Mouse (Mus musculus): ENCODE data around the gene Ccrl2. TPM values are rescaled to one million over a fixed set of nuclear protein-coding genes. Genes with fewer than 3 reads are reported as not detected.

The Ccrl2 gene
- total and polyA plus RNA-seq, 3 experiments, result 5.3 to 13.0 (median 9.0) TPM

DNA sequence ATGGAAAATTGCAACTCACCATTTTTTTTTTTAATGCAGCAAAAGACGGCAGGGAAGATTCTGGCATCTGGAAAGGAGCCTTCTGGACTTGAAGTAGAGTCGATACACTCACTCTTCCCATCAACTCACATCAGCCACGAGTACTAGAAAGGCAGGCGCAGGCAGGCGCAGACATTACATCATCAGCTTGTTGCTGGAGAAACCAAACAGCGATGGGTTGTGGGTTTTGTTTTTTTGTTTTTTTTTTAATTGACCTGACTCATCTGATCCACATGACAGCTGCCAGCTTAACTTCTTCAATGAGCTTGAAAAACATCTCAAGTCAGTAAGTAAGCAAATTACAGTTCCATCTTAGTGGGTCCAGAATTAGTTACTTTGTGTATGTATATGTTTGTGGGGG is 28.8 kb upstream of the Ccrl2 start:
- Histone ChIP-seq H3K27ac (ENCODE audit: insufficient read depth, low read depth) (no peak overlapping the region), H3K4me2 (ENCODE audit: insufficient read depth, low read depth, poor library complexity, severe bottlenecking) (0 out of 2 replicates have a peak overlapping the region, but pooled peaks have one; percentile 1), H3K36me3 (replicated peaks in 1 of 2; ENCODE audit: control insufficient read depth in 1 of 2, insufficient read depth in 1 of 2, low read length in 1 of 2) (no peaks in the 10 kb centered on the region), H3K27me3 (replicated peaks) (peaks cover 2% of the 10 kb centered on the region), H3K79me2 (replicated peaks; ENCODE audit: control insufficient read depth, extremely low read depth, insufficient read depth, poor library complexity, severe bottlenecking) (no peaks in the 10 kb centered on the region), H3K4me1 (ENCODE audit: control insufficient read depth in 1 of 2, insufficient read depth in 2 of 2) (peaks cover 13 to 24% of the 10 kb centered on the region in 2 experiments), H3K4me3 (replicated peaks in 1 of 3; ENCODE audit: low read depth in 2 of 3, low read length in 2 of 3, poor library complexity in 1 of 3) (no peak overlapping the region), H3K9ac (ENCODE audit: insufficient read depth, low read depth) (no peak overlapping the region), H3K9me3 (replicated peaks; ENCODE audit: low read length) (no peaks in the 10 kb centered on the region)
- dilution Hi-C loops (cut with MboI; ENCODE audit: extremely low pct_ligation_motif_present, extremely low pct_unique_long_range_greater_than_20kb, low sequenced_read_pairs), result no loop called here
- in situ Hi-C loops (cut with MboI; ENCODE audit: low pct_ligation_motif_present, low pct_unique_long_range_greater_than_20kb, low sequenced_read_pairs), result no loop called here
- no peak for DNase-seq (ENCODE audit: extremely low read depth)
- no peak for TF ChIP-seq TCF12 (IDR thresholded peaks at IDR 0.05; ENCODE audit: low read depth, low read length)
- no peak for TF ChIP-seq JUN (IDR thresholded peaks at IDR 0.05; ENCODE audit: insufficient read depth, low read depth, low read length)
- no peak for TF ChIP-seq KAT2A (IDR thresholded peaks at IDR 0.05; ENCODE audit: insufficient replicate concordance, low read length)
- TF ChIP-seq BHLHE40 (IDR thresholded peaks at IDR 0.05; ENCODE audit: low read depth, low read length), result no peak
- TF ChIP-seq MYC (IDR thresholded peaks at IDR 0.05; ENCODE audit: low read depth, low read length), result no peak
- no peak for TF ChIP-seq USF1 (IDR thresholded peaks at IDR 0.05; ENCODE audit: low read depth, low read length)
- TF ChIP-seq CHD1 (IDR thresholded peaks at IDR 0.05; ENCODE audit: low read depth, low read length), result no peak
- no peak for TF ChIP-seq SMC3 (IDR thresholded peaks at IDR 0.05; ENCODE audit: low read depth, low read length)
- no peak for TF ChIP-seq EP300 (IDR thresholded peaks at IDR 0.05; ENCODE audit: low read length)
- TF ChIP-seq TBP (conservative IDR thresholded peaks at IDR 0.05; ENCODE audit: low read depth, low read length), result no peak
- no peak for TF ChIP-seq IRF4 (IDR thresholded peaks at IDR 0.05; ENCODE audit: low read depth, low read length)
- TF ChIP-seq ZMIZ1 (IDR thresholded peaks at IDR 0.05; ENCODE audit: low read depth, low read length), result no peak
- TF ChIP-seq E2F4 (IDR thresholded peaks at IDR 0.05; ENCODE audit: insufficient replicate concordance, low read depth, low read length), result no peak
- TF ChIP-seq JUND (conservative IDR thresholded peaks at IDR 0.05; ENCODE audit: low read depth, low read length), result no peak
- TF ChIP-seq RAD21 (IDR thresholded peaks at IDR 0.05; ENCODE audit: low read depth, low read length), result no peak
- TF ChIP-seq CTCF (conservative IDR thresholded peaks at IDR 0.05 in 1 of 2, IDR thresholded peaks at IDR 0.05 in 1 of 2; ENCODE audit: low read depth in 2 of 2, low read length in 2 of 2), result no peak

DNA sequence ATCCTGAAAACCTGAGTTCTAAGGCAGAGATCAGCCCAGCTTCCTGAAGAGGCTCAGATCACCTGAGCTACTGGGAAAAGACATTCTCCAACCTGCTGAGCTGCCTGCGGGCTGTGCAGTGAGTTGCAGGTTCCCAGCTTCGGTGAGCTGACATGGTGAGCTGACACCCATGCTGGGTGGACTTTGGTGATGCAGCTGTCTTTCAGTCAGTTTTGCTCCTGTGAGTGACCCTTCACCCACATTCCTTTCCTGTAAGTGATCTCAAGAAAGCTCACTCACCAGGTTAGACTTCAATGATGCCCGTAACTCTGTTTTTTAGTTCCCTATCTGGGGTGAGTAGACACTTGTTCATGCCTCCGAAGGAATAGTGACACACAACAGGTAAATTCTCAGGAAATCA is 28.0 kb upstream of the Ccrl2 start:
- H3K9me3 ChIP-seq (replicated peaks; ENCODE audit: low read length), result no peaks in the 10 kb centered on the region
- TF ChIP-seq ZMIZ1 (IDR thresholded peaks at IDR 0.05; ENCODE audit: low read depth, low read length) (no peak), USF2 (conservative IDR thresholded peaks at IDR 0.05; ENCODE audit: low read depth, low read length) (no peak), GABPA (IDR thresholded peaks at IDR 0.05; ENCODE audit: insufficient replicate concordance, low read depth, low read length) (no peak)
- H3K36me3 ChIP-seq (replicated peaks in 1 of 2; ENCODE audit: control insufficient read depth in 1 of 2, insufficient read depth in 1 of 2, low read length in 1 of 2), result no peaks in the 10 kb centered on the region
- H3K4me3 ChIP-seq (replicated peaks in 1 of 3; ENCODE audit: low read depth in 2 of 3, low read length in 2 of 3, poor library complexity in 1 of 3), result no peak overlapping the region
- H3K4me1 ChIP-seq (ENCODE audit: control insufficient read depth in 1 of 2, insufficient read depth in 2 of 2), result peaks cover 13 to 31% of the 10 kb centered on the region in 2 experiments
- in situ Hi-C loops (cut with MboI; ENCODE audit: low pct_ligation_motif_present, low pct_unique_long_range_greater_than_20kb, low sequenced_read_pairs), result no loop called here
- DNase-seq (ENCODE audit: extremely low read depth), result no peak
- H3K9ac ChIP-seq (ENCODE audit: insufficient read depth, low read depth), result no peak overlapping the region
- H3K27me3 ChIP-seq (replicated peaks), result peaks cover 2% of the 10 kb centered on the region
- H3K79me2 ChIP-seq (replicated peaks; ENCODE audit: control insufficient read depth, extremely low read depth, insufficient read depth, poor library complexity, severe bottlenecking), result no peaks in the 10 kb centered on the region
- H3K4me2 ChIP-seq (ENCODE audit: insufficient read depth, low read depth, poor library complexity, severe bottlenecking), result no peak overlapping the region
- dilution Hi-C loops (cut with MboI; ENCODE audit: extremely low pct_ligation_motif_present, extremely low pct_unique_long_range_greater_than_20kb, low sequenced_read_pairs), result no loop called here
- no peak overlapping the region for H3K27ac ChIP-seq (ENCODE audit: insufficient read depth, low read depth)
